Mouse (Mus musculus): ENCODE results near the gene 4930595D18Rik.

GRCm38 (mm10) chr12:111227410-111227809 lies 43.1 kb upstream of the 4930595D18Rik start:
- no peak for TF ChIP-seq CTCF (IDR thresholded peaks at IDR 0.05; ENCODE audit: low read depth)
- TF ChIP-seq EP300 (IDR thresholded peaks at IDR 0.05; ENCODE audit: low read depth), result no peak
